Mouse (Mus musculus) heart, embryonic 14.5 days (tissue): ENCODE results near the gene Aatk. TPM values are rescaled to one million over a fixed set of nuclear protein-coding genes. Genes with fewer than 3 reads are reported as not detected.
A peak's percentile ranks its signal among the peaks of the same experiment; 100 is the strongest.

Experiments used
- ATAC-seq: fragments of 200-750 bp; cut with Nextera tagmentation; 2 replicates; pipeline ENCODE4 v1.8.0; 2017; ENCODE audit warnings: low read depth, moderate TSS enrichment; ENCODE audit not compliant: insufficient number of reproducible peaks, insufficient read depth, low FRiP score
- H3K27ac ChIP-seq, 2 experiments: fragments of 200-500 bp in 1 of 2; fragments of 300-500 bp in 1 of 2; sonication (generic) in 1 of 2; replicated peaks in 1 of 2; 2 replicates each; pipeline ENCODE4 v1.5.1; 2012 to 2014; ENCODE audit warnings: low read depth in 2 of 2, low read length in 2 of 2, control low read depth in 1 of 2, mild to moderate bottlenecking in 1 of 2, mixed read lengths in 1 of 2; ENCODE audit not compliant: control insufficient read depth in 1 of 2, insufficient read depth in 1 of 2
- H3K27me3 ChIP-seq: fragments of 300-500 bp; sonication (generic); 2 replicates; pipeline ENCODE4 v1.6.1; 2014; ENCODE audit warnings: mild to moderate bottlenecking, low read length, control low read depth; ENCODE audit not compliant: control insufficient read depth, insufficient read depth
- H3K36me3 ChIP-seq: fragments of 300-500 bp; sonication (generic); 2 replicates; pipeline ENCODE4 v1.6.1; 2014; ENCODE audit warnings: mild to moderate bottlenecking, control low read depth, low read length, mixed read lengths; ENCODE audit not compliant: control insufficient read depth, insufficient read depth
- H3K4me1 ChIP-seq, 2 experiments: fragments of 200-500 bp in 1 of 2; fragments of 300-500 bp in 1 of 2; sonication (generic) in 1 of 2; 2 replicates each; pipeline ENCODE4 v1.6.1; 2012 to 2014; ENCODE audit warnings: low read length in 2 of 2, control low read depth in 1 of 2, mixed read lengths in 1 of 2; ENCODE audit not compliant: control insufficient read depth in 2 of 2, insufficient read depth in 2 of 2
- H3K4me2 ChIP-seq: fragments of 300-500 bp; sonication (generic); 2 replicates; pipeline ENCODE4 v1.6.1; 2014; ENCODE audit warnings: mild to moderate bottlenecking, low read length
- H3K4me3 ChIP-seq, 2 experiments: fragments of 200-500 bp in 1 of 2; fragments of 300-500 bp in 1 of 2; sonication (generic) in 1 of 2; 2 replicates each; pipeline ENCODE4 v1.5.1; 2012 to 2014; ENCODE audit warnings: low read length in 2 of 2, mild to moderate bottlenecking in 2 of 2, control low read depth in 1 of 2, low read depth in 1 of 2, moderate library complexity in 1 of 2; ENCODE audit not compliant: control insufficient read depth in 1 of 2, insufficient read depth in 1 of 2
- H3K9ac ChIP-seq: fragments of 300-500 bp; sonication (generic); 2 replicates; pipeline ENCODE4 v1.6.1; 2014; ENCODE audit warnings: mild to moderate bottlenecking, low read length
- H3K9me3 ChIP-seq: fragments of 300-500 bp; sonication (generic); 2 replicates; pipeline ENCODE4 v1.6.1; 2016; ENCODE audit warnings: low read length, control low read depth; ENCODE audit not compliant: control insufficient read depth
- WGBS: fragments of 180-500 bp; shearing (Covaris S2); extraction: QIAGEN DNeasy Blood & Tissue Kit; methylation state at CpG from one replicate; pipeline ENCODE4 v1.1.7; 2014; 5-methylcytosine and 5-hydroxymethylcytosine counted together
- polyA plus RNA-seq: library from polyadenylated mRNA; unstranded; fragments of >200 nt; fragmentation: Nextera tagmentation; extraction: Ambion mirVana; gene quantifications from 2 replicates; pipeline ENCODE4 v1.2.1, GENCODE M21; 2014

The Aatk gene
- polyA plus RNA-seq, 1 experiment from 2014 or later, result 1.1 TPM

- Histone ChIP-seq H3K4me3 (no peak overlapping the region), H3K4me2 (no peak overlapping the region), H3K9ac (no peak overlapping the region), H3K9me3 (no peaks in the 10 kb centered on the region), H3K4me1 (peaks cover 7% of the 10 kb centered on the region in 2 experiments), H3K27ac (no peak overlapping the region), H3K27me3 (no peaks in the 10 kb centered on the region), H3K36me3 (no peaks in the 10 kb centered on the region)
- ATAC-seq, result no peak
- 75% methylated on average over 23 of the region's 23 CpGs for WGBS
Observed at GRCm38 (mm10) chr11:120019542-120020440, 27.2 kb downstream of the Aatk start.

DNA sequence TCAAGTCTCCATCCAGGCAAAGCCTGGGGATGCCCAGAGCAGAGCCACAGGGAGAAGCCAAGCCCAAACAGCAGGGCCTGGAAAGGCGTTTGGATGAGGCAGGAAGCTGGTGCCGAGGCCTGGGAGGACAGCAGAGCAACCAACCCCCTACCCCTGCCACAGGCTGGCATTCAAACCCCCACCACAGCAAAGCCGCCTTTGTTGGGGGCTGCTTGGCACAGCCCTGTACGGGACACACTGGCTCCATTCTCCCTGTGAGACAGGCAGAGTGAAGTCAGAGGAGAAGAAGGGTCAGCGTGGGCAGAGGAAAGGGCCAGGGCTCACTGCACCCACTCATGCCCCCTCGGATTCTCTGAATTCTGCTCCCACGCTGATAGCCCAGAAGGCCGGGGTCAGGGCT lies 30.0 kb downstream of the Aatk start:
- no peaks in the 10 kb centered on the region for H3K9me3 ChIP-seq
- peaks cover 11 to 17% of the 10 kb centered on the region in 2 experiments for H3K4me1 ChIP-seq
- WGBS, result 90% methylated on average over 8 of the region's 8 CpGs

GRCm38 (mm10) chr11:120014758-120015157 lies 32.2 kb downstream of the Aatk start:
- ATAC-seq, result no peak
- Histone ChIP-seq H3K9me3 (no peaks in the 10 kb centered on the region), H3K9ac (no peak overlapping the region; the same call in 1 of the 2 replicates), H3K27me3 (peaks cover 9% of the 10 kb centered on the region), H3K27ac (no peak overlapping the region), H3K4me1 (peaks cover 14 to 24% of the 10 kb centered on the region in 2 experiments), H3K4me2 (no peak overlapping the region), H3K36me3 (no peaks in the 10 kb centered on the region), H3K4me3 (no peak overlapping the region)
- WGBS, result 89% methylated on average over 4 of the region's 4 CpGs

More for the DNA sequence above, 30.0 kb downstream of the Aatk start:
- H3K27ac ChIP-seq, result no peak overlapping the region
- no peak overlapping the region for H3K4me3 ChIP-seq
- H3K36me3 ChIP-seq, result no peaks in the 10 kb centered on the region
- no peaks in the 10 kb centered on the region for H3K27me3 ChIP-seq
- no peak for ATAC-seq
- H3K4me2 ChIP-seq, result no peak overlapping the region
- H3K9ac ChIP-seq, result no peak overlapping the region

- Histone ChIP-seq H3K9ac (peak overlapping the region; percentile 66), H3K4me1 (peaks cover 14 to 24% of the 10 kb centered on the region in 2 experiments), H3K27me3 (peaks cover 9% of the 10 kb centered on the region), H3K36me3 (no peaks in the 10 kb centered on the region), H3K27ac (no peak overlapping the region), H3K4me3 (peak overlapping the region; percentile 39 to 40), H3K4me2 (peak overlapping the region; percentile 75), H3K9me3 (no peaks in the 10 kb centered on the region)
- 8% methylated on average over 21 of the region's 21 CpGs for WGBS
- peak; percentile 51; the same call in 1 of the 2 replicates for ATAC-seq
Observed at GRCm38 (mm10) chr11:120013174-120013711, 33.7 kb downstream of the Aatk start.

DNA sequence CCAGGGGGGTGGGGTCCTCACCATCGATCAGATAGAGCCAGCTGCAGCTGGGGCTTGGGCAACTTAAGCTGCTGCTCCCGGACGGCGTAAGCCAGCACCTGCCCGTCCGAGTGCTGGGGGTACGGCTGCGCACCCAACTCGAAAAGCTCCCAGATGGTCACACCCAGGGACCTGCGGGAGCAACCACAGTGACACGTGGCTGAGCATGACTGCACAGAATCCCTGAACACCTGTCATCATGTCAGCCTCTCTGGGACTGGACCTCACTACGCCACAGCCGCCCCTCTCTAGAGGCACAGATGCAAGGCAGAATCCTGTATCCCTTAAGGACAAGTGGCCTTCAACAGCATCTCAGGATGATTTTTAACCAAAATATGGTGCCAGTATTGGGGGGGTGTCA lies 34.3 kb downstream of the Aatk start:
- no peak overlapping the region for H3K27ac ChIP-seq
- no peak overlapping the region for H3K4me3 ChIP-seq
- peaks cover 12 to 24% of the 10 kb centered on the region in 2 experiments for H3K4me1 ChIP-seq
- ATAC-seq, result no peak
- H3K36me3 ChIP-seq, result no peaks in the 10 kb centered on the region
- H3K9ac ChIP-seq, result no peak overlapping the region
- H3K27me3 ChIP-seq, result peaks cover 9% of the 10 kb centered on the region
- no peaks in the 10 kb centered on the region for H3K9me3 ChIP-seq
- 81% methylated on average over 13 of the region's 13 CpGs for WGBS
- H3K4me2 ChIP-seq, result no peak overlapping the region

DNA sequence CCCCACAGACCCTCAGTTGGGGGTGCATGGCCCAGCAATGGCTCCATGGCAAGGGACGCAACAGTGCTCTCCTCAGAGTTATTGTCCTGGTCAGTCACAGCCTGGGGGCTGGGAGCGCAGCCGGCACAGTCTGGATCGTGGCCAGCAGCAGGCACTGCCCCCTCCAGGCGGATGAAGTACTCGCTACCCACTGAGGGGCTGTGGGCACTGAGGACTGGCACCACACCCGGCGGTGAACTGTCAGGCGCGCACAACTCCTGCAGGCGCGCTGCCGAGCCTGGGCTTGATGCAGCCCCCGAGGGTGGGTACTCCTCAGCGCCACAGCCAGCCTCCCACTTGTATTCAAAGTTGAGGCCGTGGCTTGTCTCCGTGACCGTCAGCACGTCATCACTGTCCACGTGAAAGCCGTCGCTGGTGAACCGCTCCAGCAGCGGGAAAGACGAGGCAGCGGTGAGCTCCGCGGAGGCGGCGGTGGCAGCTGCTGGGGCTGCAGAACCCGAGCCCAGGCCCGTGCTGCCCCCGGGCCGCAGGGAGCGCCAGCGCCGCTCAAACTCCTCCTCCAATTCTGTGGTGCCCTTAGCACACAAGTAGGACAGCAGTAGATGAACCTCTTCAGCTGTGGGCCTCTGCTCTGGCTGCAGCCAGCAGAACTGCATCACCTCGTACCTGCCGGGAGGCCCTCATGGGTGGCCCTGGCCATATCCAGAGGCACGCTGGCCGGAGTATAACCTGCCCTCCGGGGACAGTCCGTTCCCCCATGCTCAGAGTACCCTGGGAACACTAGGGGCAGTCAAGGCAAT lies 35.0 kb downstream of the Aatk start:
- H3K9me3 ChIP-seq, result no peaks in the 10 kb centered on the region
- H3K27me3 ChIP-seq, result peaks cover 9% of the 10 kb centered on the region
- H3K4me3 ChIP-seq, result peak overlapping the region; percentile 20; a peak in 3 of 4 replicates
- no peaks in the 10 kb centered on the region for H3K36me3 ChIP-seq
- ATAC-seq, result no peak
- peak overlapping the region; percentile 31; the same call in 1 of the 2 replicates for H3K9ac ChIP-seq
- no peak overlapping the region for H3K27ac ChIP-seq
- H3K4me2 ChIP-seq, result peak overlapping the region; percentile 62
- H3K4me1 ChIP-seq, result peaks cover 11 to 24% of the 10 kb centered on the region in 2 experiments
- WGBS, result 27% methylated on average over 43 of the region's 43 CpGs

DNA sequence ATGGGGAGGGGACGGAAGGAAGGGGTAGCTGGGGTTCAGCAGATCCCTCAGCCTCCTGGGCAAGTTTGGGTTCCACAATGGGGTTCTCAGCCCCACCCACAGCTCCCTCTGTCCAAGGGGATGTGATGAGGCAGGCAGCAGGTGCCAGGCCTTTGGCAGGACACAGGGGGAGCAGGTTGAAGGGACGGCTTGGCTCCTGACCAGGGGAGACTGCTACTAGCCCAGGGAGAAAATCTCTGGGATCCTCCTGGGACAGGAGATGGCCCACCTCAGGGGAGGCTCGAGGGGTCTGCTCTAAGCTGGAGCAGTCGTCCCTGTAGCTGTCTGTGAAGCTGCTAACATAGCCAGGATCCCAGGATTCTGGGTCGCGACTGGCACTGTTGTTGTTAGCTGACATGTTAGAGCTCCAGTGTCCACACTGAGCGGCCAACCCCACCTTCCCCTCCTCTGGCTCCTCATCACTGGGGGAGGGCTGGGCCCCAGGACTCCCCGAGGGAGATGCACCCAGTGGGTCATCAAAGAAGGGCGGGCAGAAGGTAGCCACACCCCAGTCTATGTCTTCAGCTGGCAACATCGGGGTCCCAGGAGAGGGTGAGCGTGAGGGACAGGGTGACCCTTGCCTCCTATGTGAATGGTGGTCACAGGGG lies 35.7 kb downstream of the Aatk start:
- Histone ChIP-seq H3K9ac (0 out of 2 replicates have a peak overlapping the region, but pooled peaks have one; percentile 31), H3K27ac (no peak overlapping the region), H3K36me3 (no peaks in the 10 kb centered on the region), H3K9me3 (no peaks in the 10 kb centered on the region), H3K4me2 (peak overlapping the region; percentile 62), H3K4me1 (peaks cover 11 to 24% of the 10 kb centered on the region in 2 experiments), H3K27me3 (peaks cover 9% of the 10 kb centered on the region), H3K4me3 (peak overlapping the region in 1 of 2 experiments; percentile 20; a peak in 1 of 4 replicates)
- 73% methylated on average over 11 of the region's 11 CpGs for WGBS
- ATAC-seq, result no peak
